Mouse (Mus musculus) E14TG2a.4 (cell line): ENCODE results near the gene Ephx4.

ENCODE experiments used
- CTCF ChIP-seq: conservative IDR thresholded peaks from 2 replicates; pipeline ENCODE4 v1.5.1; 2014; ENCODE audit warnings: low read length
- NANOG ChIP-seq: IDR thresholded peaks from 2 replicates; pipeline ENCODE4 v1.6.1; 2014; ENCODE audit warnings: borderline replicate concordance, low read length, mixed read lengths

GRCm38 (mm10) chr5:107434001-107434400 lies 31.5 kb downstream of the Ephx4 start:
- TF ChIP-seq CTCF (no peak), NANOG (no peak)
